Mouse (Mus musculus): ENCODE measurements around the gene Mars.

Mars gene

GRCm38 (mm10) chr10:127337536-127338099, 26.0 kb upstream of the Mars start:
- in situ Hi-C loops (cut with MboI, MseI): no loop called here

GRCm38 (mm10) chr10:127336952-127337351, 25.4 kb upstream of the Mars start:
- in situ Hi-C loops (cut with MboI, MseI): no loop called here

GRCm38 (mm10) chr10:127335271-127335670, 23.7 kb upstream of the Mars start:
- in situ Hi-C loops (cut with MboI, MseI): no loop called here

GRCm38 (mm10) chr10:127333152-127333551, 21.6 kb upstream of the Mars start:
- in situ Hi-C loops (cut with MboI, MseI): no loop called here

GRCm38 (mm10) chr10:127332211-127332874, 20.8 kb upstream of the Mars start:
- in situ Hi-C loops (cut with MboI, MseI): no loop called here

- in situ Hi-C loops (cut with MboI, MseI): no loop called here
Measured at GRCm38 (mm10) chr10:127330212-127330611, 18.6 kb upstream of the Mars start.

- in situ Hi-C loops (cut with MboI, MseI): no loop called here
Measured at GRCm38 (mm10) chr10:127327461-127328145, 16.0 kb upstream of the Mars start.

- in situ Hi-C loops (cut with MboI, MseI): no loop called here
Measured at GRCm38 (mm10) chr10:127326828-127327227, 15.2 kb upstream of the Mars start.

- in situ Hi-C loops (cut with MboI, MseI): no loop called here
Measured at GRCm38 (mm10) chr10:127326017-127326801, 14.6 kb upstream of the Mars start.

- in situ Hi-C loops (cut with MboI, MseI): no loop called here
Measured at GRCm38 (mm10) chr10:127325454-127326016, 13.9 kb upstream of the Mars start.

- in situ Hi-C loops (cut with MboI, MseI): loop anchor here (5.0 kb wide), 2 partner anchors 42 to 763 kb away; no protein-coding TSS in a partner anchor
Measured at GRCm38 (mm10) chr10:127324495-127324894, 12.9 kb upstream of the Mars start.

GRCm38 (mm10) chr10:127323131-127323855, 11.7 kb upstream of the Mars start:
- in situ Hi-C loops (cut with MboI, MseI): loop anchor here (5.0 kb wide), 2 partner anchors 41 to 764 kb away; no protein-coding TSS in a partner anchor

- in situ Hi-C loops (cut with MboI, MseI): loop anchor here (5.0 kb wide), 2 partner anchors 40 to 765 kb away; no protein-coding TSS in a partner anchor
Measured at GRCm38 (mm10) chr10:127322669-127323068, 11.1 kb upstream of the Mars start.

- in situ Hi-C loops (cut with MboI, MseI): loop anchor here (5.0 kb wide), 2 partner anchors 40 to 765 kb away; no protein-coding TSS in a partner anchor
Measured at GRCm38 (mm10) chr10:127322178-127322577, 10.6 kb upstream of the Mars start.

GRCm38 (mm10) chr10:127321621-127322020, 10.0 kb upstream of the Mars start, which contains the start of gene Arhgap9:
Arhgap9 (plus strand) TSS chr10:127321964.
- in situ Hi-C loops (cut with MboI, MseI): loop anchor here (5.0 kb wide), 2 partner anchors 39 to 766 kb away; no protein-coding TSS in a partner anchor

GRCm38 (mm10) chr10:127319969-127320368, 8.4 kb upstream of the Mars start:
- in situ Hi-C loops (cut with MboI, MseI): loop anchor here (5.0 to 10.0 kb wide), 5 partner anchors 38 to 1302 kb away; partner anchors contain the start of genes Rpl41, Slc26a10 and Zc3h10

- in situ Hi-C loops (cut with MboI, MseI): loop anchor here (5.0 to 10.0 kb wide), 3 partner anchors 133 to 1304 kb away; partner anchors contain the start of genes Rpl41, Slc26a10 and Zc3h10
Measured at GRCm38 (mm10) chr10:127318009-127318408, 6.4 kb upstream of the Mars start.

- in situ Hi-C loops (cut with MboI, MseI): loop anchor here (5.0 to 10.0 kb wide), 3 partner anchors 132 to 1305 kb away; partner anchors contain the start of genes Rpl41, Slc26a10 and Zc3h10
Measured at GRCm38 (mm10) chr10:127317277-127317676, 5.7 kb upstream of the Mars start.

- in situ Hi-C loops (cut with MboI, MseI): loop anchor here (5.0 to 10.0 kb wide), 3 partner anchors 130 to 1307 kb away; partner anchors contain the start of genes Rpl41, Slc26a10 and Zc3h10
Measured at GRCm38 (mm10) chr10:127314950-127315349, 3.4 kb upstream of the Mars start.

GRCm38 (mm10) chr10:127313516-127313915, 1.9 kb upstream of the Mars start:
- in situ Hi-C loops (cut with MboI, MseI): loop anchor here (10.0 kb wide), 2 partner anchors 129 to 1231 kb away; partner anchors contain the start of genes Rpl41, Slc26a10 and Zc3h10

Data from regulatory T cell (primary cell).